Mouse (Mus musculus) G1E (cell line): ENCODE measurements at regions not wholly inside any gene's neighbourhood (a gene's known extent, or its start where the extent isn't known, plus 50 kb on each side); places are given as distances from the start of the nearest gene placed in this dataset.

Source experiments
- ATAC-seq: 2 replicates; pipeline ENCODE4 v1.8.0; 2016; ENCODE audit warnings: mild to moderate bottlenecking; ENCODE audit not compliant: insufficient number of reproducible peaks, poor library complexity, low FRiP score, severe bottlenecking; ENCODE audit errors: extremely low read depth
- DNase-seq: peaks from one replicate; pipeline ENCODE4 v3.0.0; 2012; ENCODE audit warnings: low spot score
- H3K27me3 ChIP-seq: 2 replicates; pipeline ENCODE4 v1.6.1; 2012; ENCODE audit warnings: mild to moderate bottlenecking, low read length, inconsistent platforms; ENCODE audit not compliant: insufficient read depth
- H3K36me3 ChIP-seq: replicated peaks from 2 replicates; pipeline ENCODE3; 2012; ENCODE audit warnings: mild to moderate bottlenecking, inconsistent platforms
- H3K4me1 ChIP-seq: 2 replicates; pipeline ENCODE4 v1.6.1; 2012; ENCODE audit warnings: low read depth, low read length, inconsistent platforms, mixed read lengths; ENCODE audit not compliant: insufficient read depth
- H3K4me3 ChIP-seq: 2 replicates; pipeline ENCODE4 v1.5.1; 2012; ENCODE audit warnings: low read depth, mild to moderate bottlenecking, inconsistent platforms, low read length, moderate library complexity, mixed read lengths
- H3K9me3 ChIP-seq: replicated peaks from 2 replicates; pipeline ENCODE4 v1.6.1; 2012; ENCODE audit warnings: inconsistent platforms
- CTCF ChIP-seq: IDR thresholded peaks from 2 replicates; pipeline ENCODE4 v1.5.1; 2012; ENCODE audit warnings: low read depth, low read length, inconsistent platforms, mixed read lengths
- GATA1 ChIP-seq: IDR thresholded peaks from 2 replicates; pipeline ENCODE4 v1.6.1; 2012; ENCODE audit warnings: borderline replicate concordance, low read length, inconsistent platforms, mixed read lengths
- GATA2 ChIP-seq: IDR thresholded peaks from 2 replicates; pipeline ENCODE4 v1.6.1; 2012; ENCODE audit warnings: low read depth, low read length, inconsistent platforms, borderline replicate concordance
- POLR2AphosphoS5 ChIP-seq: IDR thresholded peaks from 2 replicates; pipeline ENCODE4 v1.6.1; 2012; ENCODE audit warnings: low read depth, low read length, inconsistent platforms; ENCODE audit not compliant: insufficient replicate concordance
- TAL1 ChIP-seq: conservative IDR thresholded peaks from 2 replicates; pipeline ENCODE4 v1.6.1; 2012; ENCODE audit warnings: low read depth, low read length, inconsistent platforms, mixed read lengths

GRCm38 (mm10) chr2:171285719-171286394, 554.2 kb downstream of the Dok5 start:
- no peak for DNase-seq
- no peak for ATAC-seq
- Histone ChIP-seq H3K9me3 (peaks cover 37% of the 10 kb centered on the region), H3K4me1 (no peaks in the 10 kb centered on the region), H3K27me3 (no peaks in the 10 kb centered on the region), H3K4me3 (no peak overlapping the region), H3K36me3 (no peaks in the 10 kb centered on the region)
- TF ChIP-seq GATA1 (no peak), POLR2AphosphoS5 (no peak), CTCF (no peak), GATA2 (no peak), TAL1 (no peak)

GRCm38 (mm10) chr2:171280132-171280531, 548.5 kb downstream of the Dok5 start:
- Histone ChIP-seq H3K4me1 (no peaks in the 10 kb centered on the region), H3K36me3 (no peaks in the 10 kb centered on the region), H3K27me3 (no peaks in the 10 kb centered on the region), H3K9me3 (peaks cover 48% of the 10 kb centered on the region), H3K4me3 (no peak overlapping the region)
- DNase-seq, result no peak
- TF ChIP-seq GATA2 (no peak), TAL1 (no peak), GATA1 (no peak)
- ATAC-seq, result no peak

- peaks cover 51% of the 10 kb centered on the region for H3K9me3 ChIP-seq
- no peak for TF ChIP-seq TAL1
- TF ChIP-seq CTCF, result no peak
- no peak for TF ChIP-seq POLR2AphosphoS5
- no peak for TF ChIP-seq GATA1
- TF ChIP-seq GATA2, result no peak
Measured at GRCm38 (mm10) chr2:171279319-171279718, 547.7 kb downstream of the Dok5 start.

GRCm38 (mm10) chr2:171253194-171253593, 521.6 kb downstream of the Dok5 start:
- H3K27me3 ChIP-seq, result no peaks in the 10 kb centered on the region
- no peak for ATAC-seq
- H3K36me3 ChIP-seq, result no peaks in the 10 kb centered on the region
- no peak overlapping the region for H3K4me3 ChIP-seq
- TF ChIP-seq POLR2AphosphoS5 (no peak), GATA2 (no peak), TAL1 (no peak), GATA1 (no peak), CTCF (no peak)
- no peak for DNase-seq
- peaks cover 45% of the 10 kb centered on the region for H3K9me3 ChIP-seq
- no peaks in the 10 kb centered on the region for H3K4me1 ChIP-seq

More at GRCm38 (mm10) chr2:171279319-171279718, 547.7 kb downstream of the Dok5 start:
- H3K27me3 ChIP-seq, result no peaks in the 10 kb centered on the region
- no peak for DNase-seq
- ATAC-seq, result no peak
- no peaks in the 10 kb centered on the region for H3K36me3 ChIP-seq
- H3K4me1 ChIP-seq, result no peaks in the 10 kb centered on the region
- H3K4me3 ChIP-seq, result no peak overlapping the region

GRCm38 (mm10) chr2:171245391-171245790, 513.8 kb downstream of the Dok5 start:
- H3K9me3 ChIP-seq, result peaks cover 27% of the 10 kb centered on the region
- no peaks in the 10 kb centered on the region for H3K36me3 ChIP-seq
- no peak for ATAC-seq
- DNase-seq, result no peak
- H3K4me3 ChIP-seq, result no peak overlapping the region
- H3K4me1 ChIP-seq, result no peaks in the 10 kb centered on the region
- no peak for TF ChIP-seq TAL1
- no peak for TF ChIP-seq CTCF
- TF ChIP-seq POLR2AphosphoS5, result no peak
- TF ChIP-seq GATA2, result no peak
- no peak for TF ChIP-seq GATA1
- H3K27me3 ChIP-seq, result no peaks in the 10 kb centered on the region

GRCm38 (mm10) chr2:171242356-171242755, 510.7 kb downstream of the Dok5 start:
- H3K27me3 ChIP-seq, result no peaks in the 10 kb centered on the region
- H3K36me3 ChIP-seq, result no peaks in the 10 kb centered on the region
- no peaks in the 10 kb centered on the region for H3K4me1 ChIP-seq
- peaks cover 30% of the 10 kb centered on the region for H3K9me3 ChIP-seq
- DNase-seq, result no peak
- no peak for ATAC-seq
- H3K4me3 ChIP-seq, result no peak overlapping the region
- TF ChIP-seq TAL1 (no peak), GATA1 (no peak), GATA2 (no peak)
